Mouse (Mus musculus): ENCODE results near the gene Slc2a9.
"Not testable (repeated sequence)": the region's sequence is repeated elsewhere in the genome, so short reads cannot be mapped to it uniquely, and the experiment has no call there.

The Slc2a9 gene

DNA sequence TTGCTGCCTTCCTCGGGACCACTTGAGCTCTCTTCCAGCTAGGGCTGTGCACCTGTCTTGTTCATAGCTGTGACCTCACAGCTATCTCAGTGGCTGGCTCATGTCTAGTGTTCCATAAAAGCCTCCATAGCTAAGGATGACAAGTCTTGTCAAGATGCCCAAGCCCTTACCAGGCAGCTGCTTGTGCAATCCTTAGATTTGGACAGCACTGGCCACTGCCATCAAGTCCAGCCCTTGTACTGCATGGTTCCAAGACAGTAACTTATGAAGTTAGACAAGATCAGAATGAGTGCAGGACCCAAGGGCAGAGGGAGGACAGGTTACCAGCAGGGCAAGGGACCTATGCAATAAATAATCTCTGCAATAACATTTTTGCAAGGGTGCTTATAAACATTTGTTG is 1.2 kb upstream of the Slc2a9 start:
- no peak for DNase-seq (ENCODE audit: low read depth, low spot score)

DNA sequence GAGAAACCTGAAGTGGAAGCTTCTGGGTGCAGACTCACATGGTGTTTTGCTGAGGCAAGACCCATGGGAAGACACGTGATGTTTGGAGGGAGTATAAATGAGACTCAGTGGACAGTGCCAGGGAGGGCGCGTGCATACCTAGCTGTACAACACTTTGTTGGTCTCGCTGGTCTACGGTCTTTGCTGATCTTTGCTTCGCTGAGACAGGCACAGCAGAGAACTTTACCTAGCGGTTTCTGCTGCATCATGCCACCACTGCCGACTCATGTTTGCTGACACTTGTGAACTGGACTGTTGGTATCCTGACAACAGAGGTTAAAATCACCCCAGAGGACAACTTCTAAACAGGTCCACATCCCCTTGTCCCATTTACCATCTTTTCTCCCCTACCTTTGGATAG is 2.9 kb downstream of the Slc2a9 start:
- DNase-seq (ENCODE audit: low read depth, low spot score) = no peak

DNA sequence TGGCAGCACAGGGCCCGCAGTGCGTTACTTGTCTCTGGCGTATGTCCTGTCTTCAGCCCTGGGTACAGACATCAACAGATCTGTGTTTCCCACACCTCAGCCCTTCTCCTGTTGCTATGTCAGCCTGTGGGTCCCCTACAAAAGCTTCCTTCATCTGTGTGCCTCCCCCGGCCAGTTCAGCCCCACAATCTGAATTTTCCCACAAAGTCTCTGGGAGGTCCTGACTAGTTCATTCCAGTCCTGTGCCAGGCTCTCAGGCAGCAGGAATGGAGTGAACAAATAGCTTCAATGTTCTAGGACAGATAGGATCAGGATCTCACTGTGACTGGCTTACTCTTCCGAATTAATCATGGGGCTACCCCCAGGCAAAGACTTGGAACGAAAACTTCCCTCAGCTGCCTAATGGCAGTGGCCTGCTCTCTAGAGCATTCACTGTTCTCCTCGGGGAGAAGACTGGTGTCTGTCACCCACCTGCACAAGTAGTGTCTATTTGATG is 3.6 kb downstream of the Slc2a9 start:
- peak; percentile 21 for DNase-seq (ENCODE audit: low read depth, low spot score)

GRCm38 (mm10) chr5:38498479-38498878 is 4.5 kb downstream of the Slc2a9 start:
- DNase-seq (ENCODE audit: low read depth, low spot score) = no peak

GRCm38 (mm10) chr5:38496491-38497057 is 6.4 kb downstream of the Slc2a9 start:
- DNase-seq (ENCODE audit: low read depth, low spot score) = no peak

DNA sequence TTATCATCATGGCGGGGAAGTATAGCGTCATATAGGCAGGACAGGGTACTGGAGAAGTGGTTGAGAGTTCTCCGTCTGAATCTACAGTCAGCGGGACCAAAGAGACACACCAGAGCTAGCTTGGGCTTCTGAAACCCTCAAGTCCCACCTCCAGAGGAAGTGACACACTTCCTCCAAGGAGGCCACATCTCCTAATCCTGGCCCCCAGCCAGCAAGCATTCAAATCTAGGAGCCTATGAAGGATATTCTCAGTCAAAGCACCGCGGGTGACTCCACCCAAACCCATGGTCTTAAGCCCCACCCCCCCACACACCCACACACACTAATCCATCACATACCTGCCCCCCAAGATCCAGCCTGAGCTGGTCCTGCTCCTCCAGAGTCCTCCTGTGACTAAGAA is 9.1 kb downstream of the Slc2a9 start:
- no peak for DNase-seq (ENCODE audit: low read depth, low spot score)

DNA sequence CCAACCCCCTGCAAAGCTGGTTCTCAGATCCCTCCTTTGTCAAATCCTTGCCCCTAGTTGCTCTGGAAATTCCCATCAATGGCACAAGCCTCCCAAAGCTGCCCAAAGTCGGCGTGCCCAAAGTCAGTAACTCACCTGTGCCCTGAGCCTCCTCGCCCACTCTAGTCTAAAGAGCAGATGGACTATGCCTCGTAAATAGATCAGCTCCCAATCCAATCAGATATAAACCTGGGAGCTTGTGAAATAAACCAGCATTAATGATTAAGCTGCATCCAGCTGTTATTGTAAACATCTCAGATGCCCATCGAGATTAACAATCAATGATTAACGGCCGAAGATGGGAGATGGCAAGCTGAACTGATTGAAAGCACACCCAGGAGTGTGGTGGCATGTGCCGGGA is 11.2 kb downstream of the Slc2a9 start:
- DNase-seq (ENCODE audit: low read depth, low spot score) = no peak

DNA sequence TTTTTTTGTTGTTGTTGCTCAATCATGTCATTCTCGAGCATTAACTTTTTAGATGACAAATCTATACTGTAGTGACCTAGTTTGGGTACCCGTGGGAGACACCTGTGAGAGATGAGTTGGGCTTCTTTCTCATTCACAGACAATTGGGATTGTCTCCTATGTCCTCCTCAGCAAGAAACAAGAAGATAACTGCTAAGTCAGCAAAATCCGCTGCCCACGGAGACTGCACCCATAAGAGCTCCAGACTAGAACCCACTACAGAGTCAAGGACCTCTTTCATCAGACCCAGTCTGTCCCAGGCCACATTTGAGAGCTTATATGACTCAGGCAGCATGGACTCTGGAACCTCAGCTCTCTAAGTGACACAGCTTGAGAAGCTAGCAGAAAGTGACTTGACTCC is 13.2 kb downstream of the Slc2a9 start:
- DNase-seq (ENCODE audit: low read depth, low spot score) = no peak

GRCm38 (mm10) chr5:38488673-38489615 is 14.0 kb downstream of the Slc2a9 start:
- no peak for DNase-seq (ENCODE audit: low read depth, low spot score)

DNA sequence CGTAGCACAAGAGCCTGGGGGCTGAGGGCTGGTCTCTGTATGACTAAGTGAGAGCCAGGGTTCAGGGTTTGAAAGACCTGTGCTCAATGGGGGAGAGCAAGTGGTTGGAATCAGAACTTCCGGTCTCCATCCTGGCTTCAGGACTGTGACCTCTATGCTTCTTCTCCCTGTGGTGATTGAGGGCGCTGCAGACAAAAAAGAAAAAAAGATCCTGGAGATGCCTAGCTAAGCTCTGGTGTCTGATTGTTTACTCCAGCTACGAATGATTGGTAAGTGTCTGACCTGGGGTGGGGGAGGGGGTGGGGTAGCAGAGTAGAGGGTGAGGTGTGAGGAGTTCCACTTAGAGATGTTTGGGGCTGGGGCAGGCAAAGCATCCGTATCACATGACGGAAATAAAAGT is 14.9 kb downstream of the Slc2a9 start:
- DNase-seq (ENCODE audit: low read depth, low spot score) = no peak

- no peak for DNase-seq (ENCODE audit: low read depth, low spot score)
These were observed 15.7 kb downstream of the Slc2a9 start for GRCm38 (mm10) chr5:38487247-38487646.

DNA sequence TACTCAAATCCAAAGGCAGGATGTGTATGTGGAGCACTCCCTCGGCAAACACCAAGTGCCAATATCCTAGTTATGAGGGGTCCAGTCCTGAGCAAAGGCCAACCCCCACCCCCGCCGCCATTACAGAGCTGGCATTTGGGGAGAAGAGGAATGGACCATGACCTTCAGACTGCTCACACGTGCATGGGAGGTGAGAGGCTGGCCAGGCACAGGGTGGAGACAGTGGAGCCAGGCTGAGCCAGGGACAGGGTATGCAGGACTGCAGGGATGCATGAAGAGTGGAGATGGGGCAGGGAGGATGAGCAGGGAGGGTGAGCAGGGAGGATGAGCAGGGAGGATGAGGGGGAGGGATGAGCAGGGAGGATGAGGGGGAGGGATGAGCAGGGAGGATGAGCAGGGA is 17.0 kb downstream of the Slc2a9 start:
- no peak for DNase-seq (ENCODE audit: low read depth, low spot score)

DNA sequence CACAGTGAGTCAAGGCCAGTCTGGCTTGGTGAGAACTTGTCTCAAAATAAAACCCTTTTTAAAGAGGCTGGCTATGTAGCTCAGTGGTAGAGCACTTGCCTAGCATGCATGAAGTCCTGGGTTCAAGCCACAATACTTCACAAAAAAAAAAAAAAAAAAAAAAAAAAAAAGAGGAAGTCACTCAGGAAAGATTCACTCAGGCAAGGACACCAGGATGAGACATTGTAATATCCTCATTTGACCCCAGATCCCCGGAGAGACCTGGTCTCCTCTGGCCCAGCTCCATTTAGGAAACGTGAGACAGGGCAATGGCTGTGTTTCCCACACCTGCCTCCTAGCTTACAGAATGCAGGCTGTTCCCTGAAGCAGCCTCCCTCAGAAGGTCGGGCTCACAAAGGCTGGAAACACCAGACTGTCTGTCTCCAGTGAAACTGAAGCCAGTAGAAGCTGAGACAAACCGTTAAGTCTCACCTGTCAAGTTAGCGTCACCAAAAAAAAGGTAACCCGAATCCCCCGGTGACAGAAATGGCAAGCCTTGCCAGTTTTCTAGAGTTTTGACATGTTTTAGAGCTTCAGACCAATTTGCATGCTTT is 19.3 kb downstream of the Slc2a9 start:
- no peak for DNase-seq (ENCODE audit: low read depth, low spot score)

- no peak for DNase-seq (ENCODE audit: low read depth, low spot score)
These were observed 21.9 kb downstream of the Slc2a9 start for GRCm38 (mm10) chr5:38480822-38481707.

DNA sequence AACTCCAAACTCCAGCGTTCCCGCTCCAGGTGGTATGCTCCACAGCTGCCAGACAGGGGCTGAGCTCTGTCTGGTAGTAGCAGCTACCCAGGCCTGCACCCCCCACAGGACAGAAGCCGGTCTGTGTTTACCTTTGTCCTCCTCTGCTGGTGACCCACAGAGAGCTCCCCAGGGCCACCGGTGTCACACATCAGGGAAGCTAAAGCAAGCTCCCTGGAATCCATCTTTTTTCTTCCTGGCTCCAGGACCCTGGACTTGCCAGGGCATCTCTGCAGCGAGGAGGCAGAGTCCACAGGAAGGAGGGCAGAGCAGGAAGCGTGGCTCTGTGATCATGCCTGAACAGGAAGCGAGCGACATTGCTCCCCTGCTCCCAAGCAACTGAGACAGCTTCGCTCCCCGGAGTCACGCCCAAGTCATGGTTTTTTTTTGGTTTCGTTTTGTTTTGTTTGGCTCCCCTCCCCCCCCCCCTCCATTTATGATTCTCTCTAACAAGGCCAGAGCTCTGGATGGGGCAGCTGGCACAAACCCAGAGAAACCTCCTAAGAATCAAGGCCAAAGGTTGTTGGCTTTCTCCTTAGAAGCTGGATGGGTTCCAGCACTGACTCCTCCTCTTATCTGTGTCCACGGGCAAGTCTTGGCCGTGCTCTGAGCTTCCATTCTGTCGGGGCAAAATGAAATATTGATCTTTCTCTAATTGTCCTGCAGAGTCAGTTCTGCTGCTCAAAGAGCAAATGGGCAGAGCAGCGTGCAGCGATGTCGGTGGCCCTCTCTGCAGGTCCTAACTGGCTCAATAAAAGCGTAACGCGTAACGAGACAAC is 22.8 kb downstream of the Slc2a9 start:
- DNase-seq (ENCODE audit: low read depth, low spot score) = peak; percentile 75

DNA sequence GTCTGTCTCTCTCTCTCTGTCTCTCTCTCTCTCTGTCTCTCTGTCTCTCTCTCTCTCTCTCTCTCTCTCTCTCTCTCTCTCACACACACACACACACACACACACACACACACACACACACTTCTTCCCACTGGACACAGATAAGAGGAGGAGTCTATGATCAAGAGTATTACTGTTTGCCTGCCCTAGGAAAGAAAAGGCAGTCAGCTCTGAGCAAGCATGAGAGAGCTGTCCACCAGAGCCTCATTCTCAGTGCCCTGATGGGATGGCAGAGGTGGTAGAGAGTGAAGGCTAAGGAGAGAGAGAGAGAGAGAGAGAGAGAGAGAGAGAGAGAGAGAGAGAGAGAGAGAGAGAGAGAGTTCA is 23.4 kb downstream of the Slc2a9 start:
- DNase-seq (ENCODE audit: low read depth, low spot score) = not testable (repeated sequence)

DNA sequence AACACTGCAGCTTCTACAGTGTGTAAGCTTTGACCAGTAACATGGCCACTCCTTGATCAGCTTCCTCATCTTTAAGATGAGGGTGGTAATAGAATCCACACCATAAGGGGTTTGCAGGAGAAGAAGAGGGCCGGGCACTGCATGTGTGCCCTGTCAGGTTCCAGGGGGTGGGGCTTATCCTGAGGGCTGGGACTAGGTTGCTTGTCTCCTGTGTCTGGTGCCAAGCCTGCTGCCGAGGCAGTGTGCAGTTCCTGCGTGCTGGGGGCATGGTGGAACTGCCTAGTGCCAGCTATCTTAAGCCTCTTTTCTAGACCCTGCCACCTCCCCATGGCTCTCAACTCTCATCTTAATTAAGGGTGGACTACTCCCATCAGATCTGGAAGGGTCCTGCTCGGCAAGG is 23.9 kb downstream of the Slc2a9 start:
- peak; percentile 82 for DNase-seq (ENCODE audit: low read depth, low spot score)

- DNase-seq (ENCODE audit: low read depth, low spot score) = peak; percentile 80
These were observed 25.1 kb downstream of the Slc2a9 start for GRCm38 (mm10) chr5:38477731-38478445.

- peak; percentile 77 for DNase-seq (ENCODE audit: low read depth, low spot score)
These were observed 25.9 kb downstream of the Slc2a9 start for GRCm38 (mm10) chr5:38476861-38477565.
